Mouse (Mus musculus) midbrain, embryonic 11.5 days (tissue): ENCODE measurements around the gene Mdga2. TPM values are rescaled to one million over a fixed set of nuclear protein-coding genes. Genes with fewer than 3 reads are reported as not detected.

Source experiments
- ATAC-seq: fragments of 200-750 bp; cut with Nextera tagmentation; 2 replicates; pipeline ENCODE4 v1.8.0; 2017; ENCODE audit warnings: moderate TSS enrichment, moderate library complexity; ENCODE audit not compliant: low FRiP score
- DNase-seq: peaks from one replicate; pipeline ENCODE4 v3.0.0; 2015; ENCODE audit warnings: low spot score; ENCODE audit errors: missing footprints
- H3K27ac ChIP-seq: fragments of 300-500 bp; sonication (generic); 2 replicates; pipeline ENCODE4 v1.5.1; 2014; ENCODE audit warnings: low read depth, low read length
- H3K27me3 ChIP-seq: fragments of 300-500 bp; sonication (generic); 2 replicates; pipeline ENCODE4 v1.6.1; 2014; ENCODE audit warnings: mild to moderate bottlenecking, low read length, moderate library complexity, mixed read lengths; ENCODE audit not compliant: control insufficient read depth, insufficient read depth
- H3K36me3 ChIP-seq: fragments of 300-500 bp; sonication (generic); 2 replicates; pipeline ENCODE4 v1.6.1; 2014; ENCODE audit warnings: mild to moderate bottlenecking, low read length, moderate library complexity, mixed read lengths; ENCODE audit not compliant: control insufficient read depth, insufficient read depth
- H3K4me1 ChIP-seq: fragments of 300-500 bp; sonication (generic); 2 replicates; pipeline ENCODE4 v1.6.1; 2014; ENCODE audit warnings: low read length; ENCODE audit not compliant: control insufficient read depth, insufficient read depth
- H3K4me2 ChIP-seq: fragments of 300-500 bp; sonication (generic); 2 replicates; pipeline ENCODE4 v1.6.1; 2014; ENCODE audit warnings: mild to moderate bottlenecking, moderate library complexity
- H3K4me3 ChIP-seq: fragments of 300-500 bp; sonication (generic); 2 replicates; pipeline ENCODE4 v1.5.1; 2014; ENCODE audit warnings: low read depth, low read length
- H3K9ac ChIP-seq: fragments of 300-500 bp; sonication (generic); 2 replicates; pipeline ENCODE4 v1.6.1; 2014; ENCODE audit warnings: low read length
- H3K9me3 ChIP-seq: fragments of 300-500 bp; sonication (generic); 2 replicates; pipeline ENCODE4 v1.6.1; 2016; ENCODE audit warnings: low read length; ENCODE audit not compliant: control insufficient read depth
- WGBS: fragments of 180-500 bp; shearing (Covaris S2); extraction: QIAGEN DNeasy Blood & Tissue Kit; methylation state at CpG from one replicate; pipeline ENCODE4 v1.1.7; 2014; 5-methylcytosine and 5-hydroxymethylcytosine counted together
- polyA plus RNA-seq: library from polyadenylated mRNA; unstranded; fragments of >200 nt; fragmentation: Nextera tagmentation; extraction: Ambion mirVana; gene quantifications from 2 replicates; pipeline ENCODE4 v1.2.1, GENCODE M21; 2014

The Mdga2 gene
- polyA plus RNA-seq, 1 experiment from 2014 or later = 4.0 TPM

GRCm38 (mm10) chr12:67094414-67094813, 127.9 kb downstream of the Mdga2 start:
- DNase-seq (no peak), ATAC-seq (no peak)
- Histone ChIP-seq H3K4me1 (no peaks in the 10 kb centered on the region), H3K4me2 (no peak overlapping the region), H3K4me3 (no peak overlapping the region), H3K27me3 (no peaks in the 10 kb centered on the region), H3K9me3 (no peaks in the 10 kb centered on the region), H3K36me3 (no peaks in the 10 kb centered on the region), H3K27ac (no peak overlapping the region), H3K9ac (no peak overlapping the region)

DNA sequence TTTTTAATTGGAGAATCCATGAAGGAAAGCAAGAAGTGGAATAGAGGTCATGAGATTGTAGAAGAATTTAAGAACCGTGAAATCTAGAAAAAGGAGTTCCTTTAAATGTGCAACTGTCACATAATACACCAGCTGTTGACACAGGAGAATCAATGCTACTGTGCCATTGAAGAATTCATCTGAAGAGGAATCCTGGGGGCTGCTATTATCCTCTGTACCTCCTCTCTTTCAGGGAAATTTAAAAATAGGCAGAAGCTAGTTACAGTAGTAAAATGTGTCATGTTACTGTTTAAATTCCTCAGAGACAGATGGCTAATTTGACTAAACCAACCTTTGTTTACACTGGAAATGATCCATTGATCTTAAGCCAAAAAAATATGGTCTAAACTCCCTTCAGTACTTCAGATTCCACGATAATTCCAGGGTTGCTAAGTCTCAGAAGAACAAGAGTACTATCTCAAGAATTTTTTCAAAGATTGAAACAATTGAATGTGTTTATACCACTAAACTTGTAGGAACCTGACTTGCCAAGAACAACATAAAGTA, 131.9 kb downstream of the Mdga2 start:
- DNase-seq (no peak), ATAC-seq (no peak)
- Histone ChIP-seq H3K9ac (no peak overlapping the region), H3K4me3 (no peak overlapping the region), H3K4me1 (no peaks in the 10 kb centered on the region), H3K27ac (no peak overlapping the region), H3K36me3 (no peaks in the 10 kb centered on the region), H3K9me3 (no peaks in the 10 kb centered on the region), H3K4me2 (no peak overlapping the region), H3K27me3 (no peaks in the 10 kb centered on the region)
- 70% methylated on average over 2 of the region's 2 CpGs for WGBS

DNA sequence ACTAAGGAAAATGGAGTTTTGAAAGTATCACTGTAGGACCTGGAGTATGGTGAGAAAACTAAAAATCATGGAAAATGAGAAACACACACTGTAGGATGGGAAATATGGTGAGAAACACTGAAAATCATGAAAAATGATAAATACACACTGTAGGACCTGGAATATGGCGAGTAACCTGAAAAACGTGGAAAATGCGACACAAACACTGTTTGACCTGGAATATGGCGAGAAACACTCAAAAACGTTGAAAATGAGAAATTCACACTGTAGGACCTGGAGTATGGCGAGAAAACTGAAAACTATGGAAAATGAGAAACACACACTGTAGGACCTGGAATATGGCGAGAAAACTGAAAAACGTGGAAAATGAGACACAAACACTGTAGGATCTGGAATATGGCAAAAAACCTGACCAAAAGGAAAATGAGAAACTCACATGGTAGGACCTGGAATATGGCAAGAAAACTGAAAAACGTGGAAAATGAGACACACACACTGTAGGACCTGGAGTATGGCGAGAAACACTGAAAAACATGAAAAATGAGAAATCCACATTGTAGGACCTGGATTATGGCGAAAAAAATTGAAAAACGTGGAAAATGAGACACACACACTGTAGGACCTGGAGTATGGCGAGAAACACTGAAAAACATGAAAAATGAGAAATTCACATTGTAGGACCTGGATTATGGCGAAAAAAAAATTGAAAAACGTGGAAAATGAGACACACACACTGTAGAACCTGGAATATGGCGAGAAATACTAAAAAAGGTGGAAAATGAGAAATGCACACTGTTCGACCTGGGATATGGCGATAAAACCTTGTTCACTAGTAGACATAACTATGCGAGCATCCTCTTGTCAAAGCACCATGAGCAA, 163.0 kb downstream of the Mdga2 start:
- Histone ChIP-seq H3K36me3 (no peaks in the 10 kb centered on the region), H3K9ac (no peak overlapping the region), H3K4me3 (no peak overlapping the region), H3K4me1 (no peaks in the 10 kb centered on the region), H3K27ac (no peak overlapping the region), H3K9me3 (peaks cover 4% of the 10 kb centered on the region; the same call in 1 of the 2 replicates), H3K4me2 (no peak overlapping the region), H3K27me3 (no peaks in the 10 kb centered on the region)
- DNase-seq (peak; percentile 86), ATAC-seq (peak; percentile 97)
- WGBS = 75% methylated on average over 19 of the region's 19 CpGs

- no peak overlapping the region for H3K4me3 ChIP-seq
- WGBS = 91% methylated on average over 3 of the region's 3 CpGs
- ATAC-seq (no peak), DNase-seq (peak; percentile 57)
- no peaks in the 10 kb centered on the region for H3K4me1 ChIP-seq
- H3K27me3 ChIP-seq = no peaks in the 10 kb centered on the region
- H3K27ac ChIP-seq = no peak overlapping the region
- H3K9me3 ChIP-seq = peaks cover 4% of the 10 kb centered on the region; the same call in 1 of the 2 replicates
- H3K4me2 ChIP-seq = no peak overlapping the region
- no peak overlapping the region for H3K9ac ChIP-seq
- H3K36me3 ChIP-seq = no peaks in the 10 kb centered on the region
Observed at GRCm38 (mm10) chr12:67056621-67057020, 165.7 kb downstream of the Mdga2 start.

DNA sequence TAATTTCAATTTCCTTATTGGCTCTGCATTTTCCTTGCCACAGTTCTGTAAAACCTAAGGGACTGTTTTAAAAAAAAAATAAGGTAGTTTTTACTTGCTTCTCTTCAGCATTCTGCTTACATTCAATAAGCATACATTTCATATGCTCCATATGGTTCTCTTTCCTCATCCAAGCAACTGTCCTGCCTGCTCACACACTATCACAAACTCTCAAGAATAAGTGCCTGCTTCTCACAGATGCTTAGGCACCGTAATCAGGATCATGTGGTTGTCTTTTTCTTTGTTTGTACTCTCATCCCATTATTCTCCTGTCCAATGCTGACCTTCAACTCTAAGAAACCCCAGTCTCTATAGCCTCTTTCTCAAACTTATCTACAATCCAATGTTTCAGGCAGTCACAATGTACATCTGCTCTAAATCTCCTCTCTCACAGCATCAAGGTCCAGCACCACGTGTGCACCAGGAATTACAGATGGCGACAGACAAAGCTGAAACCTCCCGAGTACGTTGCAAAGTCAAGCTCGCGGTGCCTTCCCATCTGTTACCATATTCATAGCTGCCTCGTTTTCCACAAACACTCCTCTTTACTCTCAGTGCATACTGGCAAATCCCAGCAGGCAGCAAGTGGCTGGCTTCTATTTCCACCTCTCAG, 177.1 kb downstream of the Mdga2 start:
- Histone ChIP-seq H3K36me3 (no peaks in the 10 kb centered on the region), H3K4me3 (no peak overlapping the region), H3K9ac (no peak overlapping the region), H3K4me2 (no peak overlapping the region), H3K4me1 (no peaks in the 10 kb centered on the region), H3K9me3 (no peaks in the 10 kb centered on the region), H3K27me3 (no peaks in the 10 kb centered on the region), H3K27ac (peak overlapping the region; percentile 16; the same call in 1 of the 2 replicates)
- DNase-seq = peak; percentile 57
- ATAC-seq = peak; percentile 66
- 62% methylated on average over 8 of the region's 8 CpGs for WGBS

GRCm38 (mm10) chr12:67041865-67042264, 180.5 kb downstream of the Mdga2 start:
- Histone ChIP-seq H3K4me3 (no peak overlapping the region), H3K9ac (no peak overlapping the region), H3K4me1 (no peaks in the 10 kb centered on the region), H3K36me3 (no peaks in the 10 kb centered on the region), H3K27ac (no peak overlapping the region), H3K27me3 (no peaks in the 10 kb centered on the region), H3K4me2 (no peak overlapping the region), H3K9me3 (no peaks in the 10 kb centered on the region)
- WGBS = 92% methylated on average over 4 of the region's 4 CpGs
- no peak for ATAC-seq
- peak; percentile 31 for DNase-seq

GRCm38 (mm10) chr12:67035509-67036261, 186.7 kb downstream of the Mdga2 start:
- WGBS = 87% methylated on average over 15 of the region's 15 CpGs
- ATAC-seq = no peak
- H3K36me3 ChIP-seq = no peaks in the 10 kb centered on the region

DNA sequence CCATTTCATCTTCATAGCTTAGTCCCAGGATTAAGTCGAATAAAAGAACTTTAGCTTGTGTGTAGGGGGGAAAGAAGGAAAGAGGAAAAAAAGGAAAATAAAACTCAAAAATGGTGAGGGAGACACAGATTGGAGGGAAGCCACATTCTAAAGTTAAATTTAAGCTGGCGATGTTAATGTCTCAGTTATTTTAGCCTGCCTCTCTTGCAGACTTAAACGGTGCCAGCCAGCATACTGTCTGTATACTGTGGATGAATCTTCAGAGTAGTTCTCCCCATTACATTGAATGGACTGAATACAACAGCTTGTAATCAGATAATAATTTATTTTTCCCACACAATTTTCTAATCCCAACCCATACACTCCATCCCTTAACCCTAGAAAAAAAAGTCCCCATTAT, 205.2 kb downstream of the Mdga2 start:
- H3K4me2 ChIP-seq = no peak overlapping the region
- DNase-seq (no peak), ATAC-seq (no peak)
- no peaks in the 10 kb centered on the region for H3K36me3 ChIP-seq
- H3K4me1 ChIP-seq = no peaks in the 10 kb centered on the region
- no peak overlapping the region for H3K4me3 ChIP-seq
- H3K9ac ChIP-seq = no peak overlapping the region
- no peaks in the 10 kb centered on the region for H3K9me3 ChIP-seq
- no peak overlapping the region for H3K27ac ChIP-seq
- no peaks in the 10 kb centered on the region for H3K27me3 ChIP-seq
- WGBS = 93% methylated on average over 3 of the region's 3 CpGs

More at GRCm38 (mm10) chr12:67035509-67036261, 186.7 kb downstream of the Mdga2 start:
- H3K9me3 ChIP-seq = no peaks in the 10 kb centered on the region
- H3K27ac ChIP-seq = no peak overlapping the region
- no peak overlapping the region for H3K4me3 ChIP-seq
- peak; percentile 10 for DNase-seq
- H3K4me2 ChIP-seq = no peak overlapping the region
- H3K27me3 ChIP-seq = no peaks in the 10 kb centered on the region
- no peak overlapping the region for H3K9ac ChIP-seq
- H3K4me1 ChIP-seq = no peaks in the 10 kb centered on the region
